Mouse (Mus musculus) layer of hippocampus, postnatal 36 days (tissue): ENCODE results near the gene 2010111I01Rik. TPM values are rescaled to one million over a fixed set of nuclear protein-coding genes. Genes with fewer than 3 reads are reported as not detected.
"Not testable (repeated sequence)": the region's sequence is repeated elsewhere in the genome, so short reads cannot be mapped to it uniquely, and the experiment has no call there.

ENCODE experiments used
- DNase-seq, 2 experiments: peaks; one replicate each; pipeline ENCODE4 v3.0.0; 2022
- total RNA-seq, 2 experiments: library from RNA; stranded (reverse); gene quantifications; 2 replicates each; pipeline ENCODE4 v1.2.3; 2021

2010111I01Rik gene
- total RNA-seq, 2 experiments from 2014 or later: 76.8 to 92.7 TPM

DNA sequence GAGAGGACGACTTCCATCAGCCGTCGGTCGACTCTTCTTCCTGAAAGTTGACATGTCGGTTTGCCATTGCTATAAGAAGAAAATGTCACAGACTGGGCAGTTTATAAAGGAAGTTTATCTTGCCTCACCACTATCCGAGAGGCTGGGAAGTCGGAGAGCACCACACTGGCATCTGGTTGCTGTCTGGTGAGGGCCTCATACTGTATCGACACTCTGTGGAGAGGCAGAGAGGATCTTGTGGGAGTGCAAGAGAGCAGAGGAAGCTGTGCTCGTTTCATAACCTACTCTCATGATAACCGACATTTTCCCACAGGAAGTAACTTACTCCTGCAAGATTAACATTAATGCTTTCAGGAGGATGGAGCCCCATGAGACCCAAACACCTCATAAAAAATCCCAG lies 7.9 kb upstream of the 2010111I01Rik start:
- no peak for DNase-seq

- DNase-seq: no peak
Observed at GRCm38 (mm10) chr13:62963358-62963757, 1.3 kb upstream of the 2010111I01Rik start.

DNA sequence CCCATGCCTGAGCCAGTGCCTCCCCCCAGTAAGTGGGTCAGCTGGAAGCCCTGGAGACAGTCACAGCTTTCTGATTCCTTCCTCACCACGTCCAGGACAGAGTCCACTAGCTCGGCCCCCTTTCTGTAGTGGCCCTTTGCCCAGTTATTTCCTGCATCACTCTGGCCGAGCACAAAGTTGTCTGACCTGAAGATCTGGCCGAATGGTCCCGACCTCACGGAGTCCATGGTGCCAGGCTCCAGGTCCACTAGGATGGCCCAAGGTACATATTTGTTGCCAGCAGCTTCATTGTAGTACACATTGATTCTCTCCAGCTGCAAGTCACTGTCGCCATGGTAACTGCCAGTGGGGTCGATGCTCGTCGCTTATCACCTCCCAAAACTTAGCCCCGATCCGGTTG lies 3.5 kb downstream of the 2010111I01Rik start:
- DNase-seq: no peak

DNA sequence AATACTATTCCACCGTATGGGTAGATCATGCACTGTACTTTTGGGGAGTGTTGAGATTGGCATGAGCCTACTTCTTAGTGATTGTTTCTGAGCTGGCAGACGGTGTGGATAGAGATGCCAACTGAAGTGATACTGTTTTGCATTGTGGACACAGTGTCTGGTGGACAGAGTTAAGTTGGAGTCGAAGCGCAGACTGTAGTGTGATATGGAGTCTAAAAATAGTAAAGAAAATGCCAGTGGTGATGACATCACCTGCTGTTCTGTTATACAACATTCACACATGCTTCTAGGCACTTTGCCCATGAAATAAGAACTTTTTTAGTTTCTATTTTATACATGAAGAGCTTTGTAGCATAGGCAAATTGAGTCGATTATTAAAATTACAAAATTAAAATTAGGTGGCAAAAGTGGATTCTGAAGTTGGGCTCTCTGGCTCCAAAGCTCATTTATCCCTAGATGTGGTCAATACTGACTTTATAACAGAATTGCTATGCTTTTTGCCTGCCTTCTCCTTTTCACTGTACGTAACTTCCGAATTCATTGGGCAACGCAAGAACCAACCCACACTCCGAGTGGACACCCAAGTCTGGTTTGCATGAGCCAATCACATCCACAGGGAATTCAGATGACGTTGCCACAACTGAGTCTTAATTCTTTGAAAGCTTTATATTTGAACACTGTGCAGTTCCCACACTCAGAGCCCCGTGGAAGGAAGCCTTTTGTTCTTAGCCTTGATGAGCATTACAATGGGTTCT lies 6.0 kb downstream of the 2010111I01Rik start:
- no peak for DNase-seq

DNA sequence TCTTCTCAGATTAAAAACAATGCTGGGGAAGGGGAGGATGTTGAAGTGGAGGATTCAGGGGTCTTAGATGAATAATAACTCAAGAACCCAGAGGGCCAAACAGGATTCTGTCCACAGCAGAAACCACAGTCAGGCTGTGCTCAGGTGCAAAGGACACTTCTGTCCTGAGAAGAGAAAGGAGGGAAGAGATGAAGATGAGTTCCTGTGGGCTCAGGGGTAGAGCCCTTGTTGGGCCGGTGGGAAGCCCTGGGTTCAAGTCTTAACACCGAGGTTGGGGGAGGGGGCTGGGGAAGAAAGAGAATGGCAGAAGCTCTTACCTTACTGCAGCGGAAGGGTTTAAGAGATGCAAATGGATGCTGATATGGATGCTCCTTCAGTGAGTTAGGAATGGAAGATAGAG lies 7.7 kb downstream of the 2010111I01Rik start:
- no peak for DNase-seq

DNA sequence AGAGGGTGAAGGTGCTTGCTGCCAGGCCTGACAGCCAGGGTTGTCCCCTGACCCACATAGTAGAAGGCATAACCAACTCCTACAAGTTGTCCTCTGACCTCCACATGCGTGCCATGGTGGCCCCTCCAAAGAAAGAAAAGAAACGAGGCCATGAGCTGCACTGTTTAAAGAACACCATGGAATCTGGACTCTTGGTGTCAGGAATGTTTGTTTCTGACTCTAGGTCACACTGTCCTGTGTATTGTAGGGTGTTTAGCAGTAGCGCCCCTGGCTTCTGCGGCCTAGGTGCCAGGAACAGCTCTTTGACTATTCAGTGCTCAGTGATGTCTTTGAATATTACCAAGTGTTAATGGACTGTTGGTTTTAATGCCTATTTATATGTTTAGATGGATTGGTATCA lies 8.4 kb downstream of the 2010111I01Rik start:
- DNase-seq: no peak

- DNase-seq: no peak
Observed at GRCm38 (mm10) chr13:62978104-62978503, 13.4 kb downstream of the 2010111I01Rik start.

DNA sequence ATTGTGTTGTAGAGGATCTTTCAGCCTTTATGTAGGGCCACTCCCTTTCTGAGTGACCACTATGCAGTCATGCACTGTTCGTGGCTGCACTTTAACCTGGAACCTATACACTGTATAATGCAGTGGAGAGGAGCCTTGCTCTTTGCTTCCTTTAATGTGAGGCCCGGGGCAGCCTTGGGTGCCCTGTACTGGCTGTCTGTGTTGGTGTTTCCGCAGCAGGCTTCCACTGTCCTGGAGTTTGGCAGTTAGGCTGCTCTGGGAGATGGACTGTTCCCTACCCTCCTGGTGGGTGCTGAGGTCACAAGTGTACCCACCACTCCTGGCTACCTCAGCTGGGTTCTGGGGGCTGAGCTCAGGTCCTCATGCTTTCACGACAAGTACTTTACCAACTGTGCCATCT lies 14.1 kb downstream of the 2010111I01Rik start:
- DNase-seq: no peak

- no peak for DNase-seq
Observed at GRCm38 (mm10) chr13:62979215-62979614, 14.5 kb downstream of the 2010111I01Rik start.

- no peak for DNase-seq
Observed at GRCm38 (mm10) chr13:62980131-62980530, 15.4 kb downstream of the 2010111I01Rik start.

DNA sequence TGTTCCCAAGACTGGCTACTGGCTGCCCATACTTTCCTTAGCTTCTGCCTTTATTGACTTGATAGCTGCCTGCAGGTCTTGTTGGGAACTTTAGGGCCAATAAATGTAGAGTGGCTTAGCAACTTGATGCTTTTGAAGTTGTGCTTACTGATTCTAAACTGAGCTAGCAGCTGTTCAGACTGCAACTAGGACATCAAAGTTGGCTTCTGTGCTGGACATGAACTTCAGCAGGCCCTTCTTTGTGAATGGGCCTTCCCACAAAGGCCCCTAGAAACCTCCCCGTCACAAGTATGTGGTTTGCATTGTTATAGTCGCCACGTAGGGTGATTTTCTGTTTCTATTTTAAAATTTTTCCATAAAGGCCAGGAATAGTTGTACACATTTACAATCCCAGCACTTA lies 19.8 kb downstream of the 2010111I01Rik start:
- no peak for DNase-seq

GRCm38 (mm10) chr13:62989891-62990490 lies 25.3 kb downstream of the 2010111I01Rik start:
- DNase-seq: no peak

GRCm38 (mm10) chr13:62993543-62994477 lies 29.1 kb downstream of the 2010111I01Rik start:
- DNase-seq: no peak

- DNase-seq: no peak
Observed at GRCm38 (mm10) chr13:62996767-62997166, 32.1 kb downstream of the 2010111I01Rik start.

DNA sequence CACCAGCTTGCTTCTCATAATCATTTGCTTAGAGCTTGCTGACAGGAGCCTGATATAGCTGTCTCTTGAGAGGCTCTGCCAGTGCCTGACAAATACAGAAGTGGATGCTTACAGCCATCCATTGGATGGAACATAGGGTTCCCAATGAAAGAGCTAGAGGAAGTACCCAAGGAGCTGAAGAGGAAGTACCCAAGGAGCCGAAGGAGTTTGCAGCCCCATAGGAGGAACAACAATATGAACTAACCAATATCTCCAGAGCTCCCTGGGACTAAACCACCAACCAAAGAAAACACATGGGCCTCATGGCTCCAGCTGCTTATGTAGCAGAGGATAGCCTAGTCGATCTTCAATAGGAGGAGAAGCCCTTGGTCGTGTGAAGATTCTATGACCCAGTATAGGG lies 42.8 kb downstream of the 2010111I01Rik start:
- not testable (repeated sequence) for DNase-seq

DNA sequence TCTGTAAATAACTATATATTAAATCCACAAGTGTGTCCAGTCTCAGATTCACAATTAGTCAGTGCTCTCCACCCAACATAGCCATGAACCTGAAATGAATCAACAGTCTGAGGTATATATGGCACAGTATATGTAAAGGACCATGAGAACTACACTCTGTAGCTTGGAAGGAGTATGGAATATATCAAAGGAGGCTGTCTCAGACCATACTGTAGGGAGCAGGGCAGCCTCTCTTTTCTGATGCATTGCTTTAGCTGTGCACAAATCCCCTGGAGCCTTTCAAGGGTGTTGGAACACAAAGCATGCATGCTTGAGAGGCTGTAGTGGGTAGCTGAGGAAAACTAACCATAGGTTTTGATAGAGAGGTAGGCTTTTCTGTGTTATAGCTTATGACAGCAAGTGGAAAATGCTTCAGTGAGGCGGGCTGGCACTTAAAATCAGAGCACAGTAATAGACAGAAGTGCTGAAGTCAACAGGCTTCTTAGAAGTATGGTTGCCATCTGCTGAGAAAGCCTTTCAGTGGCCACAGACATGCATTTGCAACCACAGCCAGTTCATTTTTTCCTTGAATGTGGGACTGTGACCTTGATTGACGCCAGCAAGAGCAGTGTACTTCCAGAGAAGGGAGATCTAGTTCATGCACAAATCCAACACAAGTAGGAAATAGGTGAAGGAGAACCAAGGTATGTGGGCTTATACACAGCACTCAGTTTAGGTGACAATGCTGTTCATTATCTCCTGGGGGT lies 45.8 kb downstream of the 2010111I01Rik start:
- no peak for DNase-seq

- DNase-seq: no peak
Observed at GRCm38 (mm10) chr13:63014353-63014752, 49.7 kb downstream of the 2010111I01Rik start.

GRCm38 (mm10) chr13:63015362-63015761 lies 50.7 kb downstream of the 2010111I01Rik start:
- no peak for DNase-seq

DNA sequence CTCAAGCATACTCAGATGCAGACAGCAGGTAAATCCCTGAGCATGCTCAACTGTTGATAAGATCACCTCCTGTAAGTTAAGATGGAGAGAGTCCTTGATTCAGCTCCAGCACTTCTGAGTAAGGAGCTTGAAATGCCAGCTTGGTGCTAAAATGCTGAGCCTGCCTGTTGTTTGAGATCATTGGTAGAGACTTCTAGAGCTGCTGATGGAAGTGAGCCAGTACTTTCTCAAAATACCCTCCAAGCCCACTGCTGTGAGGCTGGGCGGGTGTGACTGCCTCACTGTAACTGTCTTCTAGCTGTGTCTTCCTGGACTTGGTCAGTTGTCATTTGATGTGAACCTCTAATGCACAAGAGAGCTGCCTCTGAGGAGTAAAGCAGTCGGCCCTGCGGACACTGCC lies 51.4 kb downstream of the 2010111I01Rik start:
- no peak for DNase-seq

GRCm38 (mm10) chr13:63023243-63024217 lies 58.8 kb downstream of the 2010111I01Rik start:
- no peak for DNase-seq

- DNase-seq: no peak
Observed at GRCm38 (mm10) chr13:63030023-63030422, 65.3 kb downstream of the 2010111I01Rik start.
